Mouse (Mus musculus): ENCODE measurements at regions not wholly inside any gene's neighbourhood (a gene's known extent, or its start where the extent isn't known, plus 50 kb on each side); places are given as distances from the start of the nearest gene placed in this dataset.

- no peak for DNase-seq (ENCODE audit: low read depth, low spot score)
- H3K27ac ChIP-seq (ENCODE audit: control insufficient read depth, low read depth, low read length) = no peak overlapping the region
These were observed 257.4 kb upstream of the Pfkp start for GRCm38 (mm10) chr13:6906000-6906399.

GRCm38 (mm10) chr13:6901682-6902081 lies 253.1 kb upstream of the Pfkp start:
- Histone ChIP-seq H3K27me3 (ENCODE audit: control insufficient read depth in 1 of 2, insufficient read depth in 2 of 2, low read length in 2 of 2) (no peaks in the 10 kb centered on the region), H3K36me3 (ENCODE audit: control insufficient read depth in 1 of 2, insufficient read depth in 2 of 2, low read length in 2 of 2) (no peaks in the 10 kb centered on the region), H3K4me3 (ENCODE audit: control insufficient read depth in 1 of 2, insufficient read depth in 1 of 2, low read depth in 2 of 2, low read length in 2 of 2) (no peak overlapping the region), H3K9ac (ENCODE audit: control insufficient read depth, low read depth, low read length, poor library complexity, severe bottlenecking) (no peak overlapping the region), H3K9me3 (replicated peaks; ENCODE audit: insufficient read depth, low read length) (no peaks in the 10 kb centered on the region), H3K4me1 (ENCODE audit: control insufficient read depth in 1 of 2, insufficient read depth in 2 of 2, low read length in 2 of 2) (no peaks in the 10 kb centered on the region; a peak in 1 of 4 replicates), H3K79me2 (ENCODE audit: control insufficient read depth, insufficient read depth, low read length, poor library complexity) (no peaks in the 10 kb centered on the region), H3K27ac (ENCODE audit: control insufficient read depth, low read depth, low read length) (no peak overlapping the region)
- no peak for DNase-seq (ENCODE audit: low read depth, low spot score)
- TF ChIP-seq CTCF (IDR thresholded peaks at IDR 0.05 in 2 of 3, conservative IDR thresholded peaks at IDR 0.05 in 1 of 3; ENCODE audit: control insufficient read depth in 1 of 3, insufficient read depth in 1 of 3, low read depth in 2 of 3, low read length in 3 of 3, poor library complexity in 1 of 3, severe bottlenecking in 1 of 3) (no peak), MXI1 (IDR thresholded peaks at IDR 0.05; ENCODE audit: low read depth, low read length) (no peak), USF2 (IDR thresholded peaks at IDR 0.05; ENCODE audit: borderline replicate concordance in 1 of 2, insufficient read depth in 1 of 2, low read depth in 1 of 2, low read length in 2 of 2) (no peak), MAZ (IDR thresholded peaks at IDR 0.05; ENCODE audit: low read depth, low read length) (no peak), POLR2AphosphoS5 (IDR thresholded peaks at IDR 0.05; ENCODE audit: borderline replicate concordance, low read depth, low read length) (no peak), MEF2A (IDR thresholded peaks at IDR 0.05; ENCODE audit: extremely low read depth, insufficient replicate concordance, low read depth, low read length, poor library complexity, severe bottlenecking) (no peak), POLR2A (IDR thresholded peaks at IDR 0.05; ENCODE audit: control insufficient read depth in 1 of 2, insufficient read depth in 1 of 2, low read depth in 1 of 2, low read length in 2 of 2, poor library complexity in 1 of 2) (no peak), SMC3 (IDR thresholded peaks at IDR 0.05; ENCODE audit: low read depth, low read length) (no peak), JUND (IDR thresholded peaks at IDR 0.05; ENCODE audit: low read depth, low read length) (no peak), RAD21 (IDR thresholded peaks at IDR 0.05; ENCODE audit: low read depth, low read length) (no peak), HCFC1 (IDR thresholded peaks at IDR 0.05; ENCODE audit: low read depth, low read length) (no peak), POLR2AphosphoS2 (IDR thresholded peaks at IDR 0.05; ENCODE audit: low read length) (no peak), MAFK (IDR thresholded peaks at IDR 0.05; ENCODE audit: borderline replicate concordance, low read depth, low read length) (no peak), SIN3A (IDR thresholded peaks at IDR 0.05; ENCODE audit: low read length) (no peak), MYC (IDR thresholded peaks at IDR 0.05; ENCODE audit: low read depth, low read length) (no peak), RCOR1 (IDR thresholded peaks at IDR 0.05; ENCODE audit: low read depth, low read length) (no peak), UBTF (IDR thresholded peaks at IDR 0.05; ENCODE audit: borderline replicate concordance, insufficient read depth, low read depth, low read length) (no peak), TAL1 (IDR thresholded peaks at IDR 0.05; ENCODE audit: low read length) (no peak), EP300 (IDR thresholded peaks at IDR 0.05; ENCODE audit: low read depth in 1 of 2, low read length in 2 of 2) (no peak), NELFE (IDR thresholded peaks at IDR 0.05; ENCODE audit: low read depth, low read length) (no peak)

More at GRCm38 (mm10) chr13:6906000-6906399, 257.4 kb upstream of the Pfkp start:
- Histone ChIP-seq H3K79me2 (ENCODE audit: control insufficient read depth, insufficient read depth, low read length, poor library complexity) (no peaks in the 10 kb centered on the region), H3K4me1 (ENCODE audit: control insufficient read depth in 1 of 2, insufficient read depth in 2 of 2, low read length in 2 of 2) (no peaks in the 10 kb centered on the region), H3K9me3 (replicated peaks; ENCODE audit: insufficient read depth, low read length) (no peaks in the 10 kb centered on the region), H3K9ac (ENCODE audit: control insufficient read depth, low read depth, low read length, poor library complexity, severe bottlenecking) (no peak overlapping the region), H3K4me3 (ENCODE audit: control insufficient read depth in 1 of 2, insufficient read depth in 1 of 2, low read depth in 2 of 2, low read length in 2 of 2) (no peak overlapping the region), H3K27me3 (ENCODE audit: control insufficient read depth in 1 of 2, insufficient read depth in 2 of 2, low read length in 2 of 2) (no peaks in the 10 kb centered on the region), H3K36me3 (ENCODE audit: control insufficient read depth in 1 of 2, insufficient read depth in 2 of 2, low read length in 2 of 2) (no peaks in the 10 kb centered on the region)
- TF ChIP-seq ZC3H11A (IDR thresholded peaks at IDR 0.05; ENCODE audit: low read depth, low read length) (no peak), MAX (IDR thresholded peaks at IDR 0.05; ENCODE audit: low read length) (no peak), GATA1 (IDR thresholded peaks at IDR 0.05; ENCODE audit: low read depth, low read length) (no peak), BHLHE40 (IDR thresholded peaks at IDR 0.05; ENCODE audit: borderline replicate concordance, low read depth, low read length) (no peak), MXI1 (IDR thresholded peaks at IDR 0.05; ENCODE audit: low read depth, low read length) (no peak), MAZ (IDR thresholded peaks at IDR 0.05; ENCODE audit: low read depth, low read length) (no peak), TCF12 (IDR thresholded peaks at IDR 0.05; ENCODE audit: low read depth, low read length) (no peak), JUND (IDR thresholded peaks at IDR 0.05; ENCODE audit: low read depth, low read length) (no peak), UBTF (IDR thresholded peaks at IDR 0.05; ENCODE audit: borderline replicate concordance, insufficient read depth, low read depth, low read length) (no peak), MEF2A (IDR thresholded peaks at IDR 0.05; ENCODE audit: extremely low read depth, insufficient replicate concordance, low read depth, low read length, poor library complexity, severe bottlenecking) (no peak)
